10 mouse cellular contexts compared by ENCODE assay signal in genomic region chr2:129183561-129184031, GRCm38 (mm10). TPM values are rescaled to one million over a fixed set of nuclear protein-coding genes. Genes with fewer than 3 reads are reported as not detected.
DNase-seq lines count a peak whose midpoint lies in the region; ATAC-seq and TF ChIP-seq lines count a peak whose summit lies in the region.
"Had no signal": no experiment of that assay in that cellular context is flagged by ENCODE, and none has a peak within 500 bp of the region (broad histone marks: within the 10 kb centered on the region; RNA-seq: fewer than 3 reads in every experiment).

No protein-coding gene starts in this region.

- no peak for ATAC-seq in heart, postnatal 0 days (ENCODE audit: insufficient read depth, low read depth)
- ATAC-seq in midbrain, embryonic 15.5 days (replicated peaks) = no peak

- no peaks in the 10 kb centered on the region for H3K4me1 ChIP-seq in heart, postnatal 0 days (ENCODE audit: control insufficient read depth, insufficient read depth)
- no peaks in the 10 kb centered on the region for H3K4me1 ChIP-seq in midbrain, embryonic 15.5 days

- TF ChIP-seq CTCF in heart, postnatal 0 days (IDR thresholded peaks at IDR 0.05; ENCODE audit: low read depth) = no peak

- no peak for TF ChIP-seq EP300 in heart, postnatal 0 days (IDR thresholded peaks at IDR 0.05; ENCODE audit: low read depth)

- peak overlapping the region; percentile 51; the same call in 1 of the 2 replicates for H3K27ac ChIP-seq in heart, postnatal 0 days (ENCODE audit: low read depth)
- no peak overlapping the region for H3K27ac ChIP-seq in midbrain, embryonic 15.5 days
- H3K27ac ChIP-seq: kidney, postnatal 0 days had no signal

- 46% methylated on average over 14 of the region's 14 CpGs for WGBS in heart, postnatal 0 days
- WGBS in midbrain, embryonic 15.5 days = 88% methylated on average over 14 of the region's 14 CpGs

- DNase-seq in gastrocnemius, postnatal 14 days = peak; percentile 14
- no peak for DNase-seq in gastrocnemius, adult 8-10 months (ENCODE audit: low spot score in 2 of 2)
- DNase-seq in B cell, adult 2 months = peak; percentile 74 to 78
- DNase-seq in heart, postnatal 0 days (ENCODE audit: low spot score) = no peak
- peak; percentile 59 for DNase-seq in right cerebral cortex, postnatal 25 days
- DNase-seq in cerebellum, postnatal 36 days = no peak
- no peak for DNase-seq in urinary bladder, postnatal 36 days (ENCODE audit: low spot score in 2 of 2)

- intact Hi-C loops in gastrocnemius, postnatal 14 days (cut with DNase I; ENCODE audit: low total_unique reads) = no loop called here

- no peaks in the 10 kb centered on the region for H3K9me3 ChIP-seq in heart, postnatal 0 days (replicated peaks; ENCODE audit: control insufficient read depth, low read length)
- H3K9me3 ChIP-seq in midbrain, embryonic 15.5 days = no peaks in the 10 kb centered on the region
- H3K9me3 ChIP-seq: G1E had no signal

- H3K36me3 ChIP-seq in heart, postnatal 0 days (replicated peaks; ENCODE audit: control insufficient read depth, insufficient read depth, low read length) = no peaks in the 10 kb centered on the region
- no peaks in the 10 kb centered on the region for H3K36me3 ChIP-seq in midbrain, embryonic 15.5 days (replicated peaks)
- H3K36me3 ChIP-seq: G1E had no signal

- no peaks in the 10 kb centered on the region for H3K27me3 ChIP-seq in heart, postnatal 0 days (ENCODE audit: control insufficient read depth, insufficient read depth, low read length)
- H3K27me3 ChIP-seq in midbrain, embryonic 15.5 days (replicated peaks) = no peaks in the 10 kb centered on the region

- H3K4me2 ChIP-seq in heart, postnatal 0 days (ENCODE audit: low read depth, low read length) = no peak overlapping the region
- H3K4me2 ChIP-seq in midbrain, embryonic 15.5 days = no peak overlapping the region

- H3K9ac ChIP-seq in heart, postnatal 0 days (replicated peaks; ENCODE audit: low read depth, low read length) = no peak overlapping the region
- no peak overlapping the region for H3K9ac ChIP-seq in midbrain, embryonic 15.5 days

- H3K4me3 ChIP-seq in heart, postnatal 0 days (ENCODE audit: low read depth, low read length) = no peak overlapping the region; the same call in 1 of the 2 replicates
- H3K4me3 ChIP-seq in midbrain, embryonic 15.5 days = no peak overlapping the region

RNA-seq across cellular contexts. Expression of gene Slc20a1, which starts 15.0 kb away (rescaled TPM):
- total RNA-seq in gastrocnemius, postnatal 14 days (2021) = 1 to 10 TPM; 4.5 to 5.1 TPM
- 10 to 100 TPM in 1 of 4 experiments, 1 to 10 TPM in 3; 7.5 to 11.3 (median 8.6) TPM for total RNA-seq in gastrocnemius, adult 8-10 months (2022)
- 37.1 and 46.8 TPM in 2 replicates for total RNA-seq in heart, postnatal 0 days (2014; rRNA removed; ENCODE audit: low replicate concordance)
- polyA plus RNA-seq in heart, postnatal 0 days (2015; fragmentation: Nextera tagmentation; extraction: Ambion mirVana) = 7.0 and 8.7 TPM in 2 replicates
- 57.4 and 60.4 TPM in 2 replicates for polyA plus RNA-seq in midbrain, embryonic 15.5 days (2015; fragmentation: Nextera tagmentation; extraction: Ambion mirVana)

RNA-seq across cellular contexts. Expression of gene Chchd5, which starts 54.1 kb away (rescaled TPM):
- total RNA-seq in gastrocnemius, postnatal 14 days (2021) = 1 to 10 TPM; 7.9 to 9.1 TPM
- total RNA-seq in gastrocnemius, adult 8-10 months (2022) = 10 to 100 TPM in 2 of 4 experiments, 1 to 10 TPM in 2; 8.5 to 11.0 (median 9.5) TPM
- total RNA-seq in heart, postnatal 0 days (2014; rRNA removed; ENCODE audit: low replicate concordance) = 9.9 and 19.4 TPM in 2 replicates
- 17.6 and 19.9 TPM in 2 replicates for polyA plus RNA-seq in heart, postnatal 0 days (2015; fragmentation: Nextera tagmentation; extraction: Ambion mirVana)
- polyA plus RNA-seq in midbrain, embryonic 15.5 days (2015; fragmentation: Nextera tagmentation; extraction: Ambion mirVana) = 19.6 and 20.3 TPM in 2 replicates

Comparison
In these comparisons a context has a peak if more than half of its experiments do, and no peak if none do; other contexts are left out.
1. DNase-seq: peak in gastrocnemius, postnatal 14 days (single experiment), B cell, adult 2 months (2 of 2) and right cerebral cortex, postnatal 25 days (single experiment); none in gastrocnemius, adult 8-10 months (0 of 2), heart, postnatal 0 days (single experiment), cerebellum, postnatal 36 days (0 of 2) and urinary bladder, postnatal 36 days (0 of 2).